Mouse (Mus musculus) heart, embryonic 10.5 days (tissue): ENCODE results near the gene Arhgef9. TPM values are rescaled to one million over a fixed set of nuclear protein-coding genes. Genes with fewer than 3 reads are reported as not detected.
A peak's percentile ranks its signal among the peaks of the same experiment; 100 is the strongest.

Experiments used
- DNase-seq: peaks from one replicate; pipeline ENCODE4 v3.0.0-alpha.2; 2017; ENCODE audit warnings: low spot score
- H3K27ac ChIP-seq: fragments of 300-500 bp; sonication (generic); 2 replicates; pipeline ENCODE4 v1.5.1; 2016; ENCODE audit warnings: mild to moderate bottlenecking
- H3K27me3 ChIP-seq: fragments of 300-500 bp; sonication (generic); 2 replicates; pipeline ENCODE4 v1.6.1; 2016; ENCODE audit warnings: mild to moderate bottlenecking; ENCODE audit not compliant: poor library complexity, insufficient read depth, severe bottlenecking
- H3K36me3 ChIP-seq: fragments of 300-500 bp; sonication (generic); 2 replicates; pipeline ENCODE4 v1.6.1; 2016; ENCODE audit warnings: mild to moderate bottlenecking, moderate library complexity
- H3K4me1 ChIP-seq: fragments of 300-500 bp; sonication (generic); 2 replicates; pipeline ENCODE4 v1.6.1; 2016; ENCODE audit warnings: mild to moderate bottlenecking
- H3K4me3 ChIP-seq: fragments of 300-500 bp; sonication (generic); 2 replicates; pipeline ENCODE4 v1.5.1; 2016; ENCODE audit warnings: mild to moderate bottlenecking, moderate library complexity
- H3K9me3 ChIP-seq: fragments of 300-500 bp; sonication (generic); 2 replicates; pipeline ENCODE4 v1.6.1; 2016; ENCODE audit warnings: mild to moderate bottlenecking, moderate library complexity
- WGBS: fragments of 180-500 bp; shearing (Covaris S2); methylation state at CpG from one replicate; pipeline ENCODE4 v1.1.7; 2016; 5-methylcytosine and 5-hydroxymethylcytosine counted together
- polyA plus RNA-seq: library from polyadenylated mRNA; unstranded; fragments of >200 nt; fragmentation: Nextera tagmentation; extraction: Ambion mirVana; gene quantifications from 2 replicates; pipeline ENCODE4 v1.2.1, GENCODE M21; 2016

The Arhgef9 gene
- polyA plus RNA-seq, 1 experiment from 2014 or later: 7.4 TPM

DNA sequence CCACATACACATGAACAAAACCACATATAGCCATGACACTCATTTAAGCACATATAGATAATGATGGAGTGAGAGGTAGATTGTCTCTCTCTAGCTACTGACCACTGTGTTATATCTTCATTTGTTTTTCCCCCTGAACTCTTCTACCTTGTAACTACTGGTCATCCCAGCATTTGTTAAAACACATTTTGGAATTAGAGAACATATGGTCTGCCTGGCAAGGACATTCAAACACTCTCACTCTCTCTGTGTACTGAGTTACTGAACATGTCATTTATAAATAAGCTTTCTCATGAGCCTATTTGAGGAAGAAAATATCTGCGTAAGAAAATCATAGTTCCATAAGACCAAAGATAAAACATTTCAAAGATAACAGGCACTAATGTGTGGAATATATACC is 64.9 kb downstream of the Arhgef9 start:
- Histone ChIP-seq H3K27me3 (no peaks in the 10 kb centered on the region), H3K9me3 (no peaks in the 10 kb centered on the region), H3K4me1 (no peaks in the 10 kb centered on the region), H3K36me3 (no peaks in the 10 kb centered on the region), H3K4me3 (no peak overlapping the region), H3K27ac (no peak overlapping the region)
- WGBS: 90% methylated on average over 1 of the region's 1 CpGs
- DNase-seq: no peak

GRCm38 (mm10) chrX:95123462-95123861 is 73.2 kb downstream of the Arhgef9 start:
- DNase-seq: no peak
- Histone ChIP-seq H3K27me3 (no peaks in the 10 kb centered on the region), H3K36me3 (no peaks in the 10 kb centered on the region), H3K27ac (no peak overlapping the region), H3K4me3 (no peak overlapping the region), H3K9me3 (no peaks in the 10 kb centered on the region), H3K4me1 (no peaks in the 10 kb centered on the region)
- 73% methylated on average over 6 of the region's 6 CpGs for WGBS

- no peaks in the 10 kb centered on the region for H3K36me3 ChIP-seq
- no peak for DNase-seq
- no peaks in the 10 kb centered on the region for H3K27me3 ChIP-seq
- H3K27ac ChIP-seq: no peak overlapping the region
- no peak overlapping the region for H3K4me3 ChIP-seq
- 76% methylated on average over 3 of the region's 3 CpGs for WGBS
- H3K4me1 ChIP-seq: no peaks in the 10 kb centered on the region
- no peaks in the 10 kb centered on the region for H3K9me3 ChIP-seq
Measured at GRCm38 (mm10) chrX:95104361-95104760, 92.3 kb downstream of the Arhgef9 start.

DNA sequence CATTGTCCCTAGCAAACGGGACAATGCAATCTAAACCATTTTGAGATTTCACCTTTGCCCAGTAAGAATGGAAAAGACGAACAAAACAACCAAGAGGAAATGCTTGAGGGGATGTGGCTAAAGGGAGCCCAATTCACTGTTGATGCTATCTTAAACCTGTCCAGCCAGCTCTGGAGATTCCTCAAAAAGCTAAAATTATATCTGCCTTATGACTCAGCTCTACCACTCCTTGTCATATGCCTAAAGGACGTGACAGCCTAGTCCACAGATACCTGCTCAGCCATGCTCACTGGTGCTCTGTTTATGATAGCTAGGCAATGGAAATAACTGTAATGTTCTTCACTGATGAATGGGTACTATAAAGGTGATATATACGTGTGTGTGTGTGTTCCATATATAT is 109.0 kb downstream of the Arhgef9 start:
- no peaks in the 10 kb centered on the region for H3K27me3 ChIP-seq
- no peaks in the 10 kb centered on the region for H3K36me3 ChIP-seq
- no peaks in the 10 kb centered on the region for H3K9me3 ChIP-seq
- no peak for DNase-seq
- WGBS: 64% methylated on average over 4 of the region's 4 CpGs
- no peaks in the 10 kb centered on the region for H3K4me1 ChIP-seq
- no peak overlapping the region for H3K4me3 ChIP-seq
- H3K27ac ChIP-seq: no peak overlapping the region

DNA sequence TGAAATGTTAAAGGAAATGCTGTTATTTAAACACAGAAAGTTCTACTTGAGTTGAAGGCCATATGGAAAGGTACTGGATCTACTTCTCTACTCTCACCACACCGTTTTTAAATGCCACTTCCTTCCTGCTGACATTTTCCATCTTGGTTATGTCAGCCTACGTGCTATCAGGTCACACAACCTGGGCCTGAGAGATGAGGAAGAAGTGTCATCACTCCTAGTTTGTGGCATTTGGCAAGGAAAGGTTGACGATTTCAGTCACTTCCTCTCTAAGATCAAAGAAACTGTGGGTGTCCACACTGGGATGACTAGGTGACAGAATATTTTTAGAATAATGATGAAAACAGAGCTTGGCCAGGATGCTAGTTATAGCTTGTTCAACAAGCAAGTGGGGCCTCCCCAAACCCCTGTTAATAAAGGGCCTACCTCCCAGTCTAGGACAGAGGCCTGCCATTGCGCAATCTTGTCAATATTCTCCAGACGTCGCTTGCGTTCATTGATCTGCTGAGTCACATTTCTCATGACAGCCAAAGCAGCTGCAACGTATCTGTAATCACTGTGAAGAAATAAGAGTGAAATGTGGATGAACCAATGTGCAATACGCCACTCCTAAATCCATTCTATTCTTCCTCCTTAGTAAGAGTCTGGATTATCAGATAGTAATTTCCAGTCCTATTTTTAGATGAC is 119.5 kb downstream of the Arhgef9 start:
- Histone ChIP-seq H3K27ac (no peak overlapping the region), H3K27me3 (no peaks in the 10 kb centered on the region), H3K4me1 (no peaks in the 10 kb centered on the region), H3K9me3 (no peaks in the 10 kb centered on the region), H3K36me3 (no peaks in the 10 kb centered on the region), H3K4me3 (no peak overlapping the region)
- DNase-seq: no peak
- 69% methylated on average over 9 of the region's 9 CpGs for WGBS

DNA sequence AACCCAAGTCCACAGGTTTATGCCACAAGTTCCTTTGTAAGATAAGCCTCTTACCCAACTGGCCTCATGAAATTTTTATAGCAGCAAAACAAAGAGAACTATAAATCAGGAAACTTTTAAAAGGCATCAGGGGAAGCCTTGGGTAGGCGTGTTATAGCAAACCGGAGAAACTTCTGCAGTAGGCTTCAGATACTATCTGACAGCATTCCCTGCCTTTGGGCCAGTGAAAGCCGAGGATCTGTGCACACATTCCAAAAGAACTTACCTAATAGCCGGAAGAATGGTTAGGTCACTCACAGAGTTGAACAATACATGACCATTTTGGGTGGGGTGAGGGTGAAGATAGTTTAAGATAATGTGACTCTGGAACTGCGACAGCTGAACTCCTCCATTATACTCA is 168.7 kb downstream of the Arhgef9 start:
- WGBS: 69% methylated on average over 5 of the region's 5 CpGs
- no peaks in the 10 kb centered on the region for H3K9me3 ChIP-seq
- H3K27ac ChIP-seq: no peak overlapping the region

DNA sequence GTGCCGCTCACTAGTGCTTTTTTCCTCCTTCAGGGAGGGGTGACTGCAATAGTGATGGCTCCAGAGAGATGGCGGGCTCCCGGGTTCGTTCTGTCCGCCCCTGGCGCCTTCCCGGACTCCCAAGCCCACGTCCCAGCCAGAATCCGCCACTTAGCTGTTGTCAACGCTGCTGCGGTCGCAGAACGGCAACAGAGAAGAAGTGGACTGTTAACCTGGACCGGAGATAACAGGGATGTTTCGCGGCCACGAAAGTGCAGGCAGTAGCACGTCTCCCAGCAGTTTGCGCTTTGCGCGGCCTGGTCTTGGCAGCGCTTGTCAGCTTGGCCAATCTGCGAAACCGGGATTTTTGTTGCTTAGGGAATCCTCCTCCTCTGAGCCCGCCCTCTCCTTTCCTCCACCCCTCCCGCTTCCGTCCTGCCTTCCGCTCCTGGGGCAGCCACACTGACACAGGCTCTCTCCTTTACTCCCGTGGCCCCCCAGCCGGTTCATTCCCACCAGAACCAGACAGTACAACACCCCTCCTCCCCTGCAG is 170.2 kb downstream of the Arhgef9 start, which contains the start of gene Spin4:
Spin4 (minus strand) TSS at position 322 of the 532 bp plus-strand sequence.
- H3K27ac ChIP-seq: peak within 1 kb of the TSS; percentile 86

More for the DNA sequence above, 168.7 kb downstream of the Arhgef9 start:
- DNase-seq: no peak
- no peak overlapping the region for H3K4me3 ChIP-seq
- no peaks in the 10 kb centered on the region for H3K27me3 ChIP-seq
- H3K4me1 ChIP-seq: no peaks in the 10 kb centered on the region
- no peaks in the 10 kb centered on the region for H3K36me3 ChIP-seq

GRCm38 (mm10) chrX:95025779-95026360 is 170.8 kb downstream of the Arhgef9 start:
- no peak for DNase-seq
- Histone ChIP-seq H3K27ac (peak overlapping the region; percentile 86), H3K36me3 (no peaks in the 10 kb centered on the region), H3K9me3 (no peaks in the 10 kb centered on the region), H3K4me3 (peak overlapping the region; percentile 63), H3K27me3 (no peaks in the 10 kb centered on the region), H3K4me1 (no peaks in the 10 kb centered on the region)
- WGBS: 18% methylated on average over 23 of the region's 23 CpGs

More for the DNA sequence above, 170.2 kb downstream of the Arhgef9 start, which contains the start of gene Spin4:
- Histone ChIP-seq H3K4me3 (peak within 1 kb of the TSS; percentile 63), H3K36me3 (no peaks in the 10 kb centered on the region), H3K4me1 (no peaks in the 10 kb centered on the region), H3K27me3 (no peaks in the 10 kb centered on the region), H3K9me3 (no peaks in the 10 kb centered on the region)
- peak; percentile 89 for DNase-seq
- WGBS: 8% methylated on average over 30 of the region's 30 CpGs

DNA sequence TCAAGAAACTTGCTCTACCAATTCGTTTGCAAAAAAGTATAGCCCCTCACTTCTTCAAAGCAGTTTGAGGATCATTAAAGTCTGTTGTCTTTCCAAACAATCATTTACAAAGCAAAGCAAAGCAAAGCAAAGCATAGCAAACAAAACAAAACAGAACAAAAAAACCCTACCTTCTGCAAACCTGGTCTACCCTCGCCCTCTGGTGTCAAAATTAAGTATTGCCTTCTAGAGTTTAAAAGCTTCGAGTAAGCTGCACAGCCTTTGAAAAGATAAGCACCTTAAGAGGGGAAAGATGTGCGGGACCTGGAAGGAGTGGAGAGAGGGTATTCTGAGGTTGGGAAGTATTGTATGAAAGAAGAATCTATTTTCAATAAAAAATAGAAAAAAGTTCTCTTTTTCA is 184.6 kb downstream of the Arhgef9 start:
- 20% methylated on average over 4 of the region's 4 CpGs for WGBS
- no peaks in the 10 kb centered on the region for H3K4me1 ChIP-seq
- no peaks in the 10 kb centered on the region for H3K27me3 ChIP-seq
- DNase-seq: no peak
- no peaks in the 10 kb centered on the region for H3K36me3 ChIP-seq
- H3K4me3 ChIP-seq: no peak overlapping the region
- H3K27ac ChIP-seq: no peak overlapping the region
- no peaks in the 10 kb centered on the region for H3K9me3 ChIP-seq

Other genes with a start within 250 kb of the Arhgef9 start
- gene Spin4, start 170.2 kb downstream of the Arhgef9 start, polyA plus RNA-seq: 5.0 and 5.3 TPM in 2 replicates
- 8.7 and 12.1 TPM in 2 replicates for gene Amer1, start 248.0 kb upstream of the Arhgef9 start, polyA plus RNA-seq